Mouse (Mus musculus) embryonic facial prominence, embryonic 11.5 days (tissue): Measurements from ENCODE around the gene Ces2c. TPM values are rescaled to one million over a fixed set of nuclear protein-coding genes. Genes with fewer than 3 reads are reported as not detected.
"Not testable (repeated sequence)": the region's sequence is repeated elsewhere in the genome, so short reads cannot be mapped to it uniquely, and the experiment has no call there.

Experiments
- ATAC-seq: fragments of 200-750 bp; cut with Nextera tagmentation; replicated peaks from 2 replicates; pipeline ENCODE4 v1.8.0; 2017; ENCODE audit warnings: low read depth; ENCODE audit not compliant: insufficient number of reproducible peaks, low FRiP score, low TSS enrichment
- DNase-seq: peaks from one replicate; pipeline ENCODE4 v3.0.0-alpha.2; 2015; ENCODE audit warnings: low spot score
- H3K27ac ChIP-seq: fragments of 300-500 bp; sonication (generic); replicated peaks from 2 replicates; pipeline ENCODE4 v1.5.1; 2014; ENCODE audit warnings: mild to moderate bottlenecking, low read depth, low read length, control low read depth
- H3K27me3 ChIP-seq: fragments of 300-500 bp; sonication (generic); 2 replicates; pipeline ENCODE4 v1.6.1; 2014; ENCODE audit warnings: mild to moderate bottlenecking, low read length, moderate library complexity, mixed read lengths; ENCODE audit not compliant: control insufficient read depth, insufficient read depth
- H3K36me3 ChIP-seq: fragments of 300-500 bp; sonication (generic); replicated peaks from 2 replicates; pipeline ENCODE4 v1.6.1; 2014; ENCODE audit warnings: low read depth, mild to moderate bottlenecking, low read length, moderate library complexity, mixed read lengths; ENCODE audit not compliant: control insufficient read depth, insufficient read depth
- H3K4me1 ChIP-seq: fragments of 300-500 bp; sonication (generic); 2 replicates; pipeline ENCODE4 v1.6.1; 2014; ENCODE audit warnings: low read length, mixed read lengths; ENCODE audit not compliant: control insufficient read depth, insufficient read depth
- H3K4me2 ChIP-seq: fragments of 300-500 bp; sonication (generic); 2 replicates; pipeline ENCODE4 v1.6.1; 2014; ENCODE audit warnings: low read depth, mild to moderate bottlenecking, control low read depth, low read length, moderate library complexity
- H3K4me3 ChIP-seq: fragments of 300-500 bp; sonication (generic); 2 replicates; pipeline ENCODE4 v1.5.1; 2014; ENCODE audit warnings: low read depth, low read length, control low read depth
- H3K9ac ChIP-seq: fragments of 300-500 bp; sonication (generic); replicated peaks from 2 replicates; pipeline ENCODE4 v1.6.1; 2014; ENCODE audit warnings: mild to moderate bottlenecking, control low read depth, low read length
- H3K9me3 ChIP-seq: fragments of 300-500 bp; sonication (generic); replicated peaks from 2 replicates; pipeline ENCODE4 v1.6.1; 2016; ENCODE audit warnings: mild to moderate bottlenecking, low read length, inconsistent platforms, mixed read lengths; ENCODE audit not compliant: control insufficient read depth
- WGBS: fragments of 180-500 bp; shearing (Covaris S2); extraction: QIAGEN DNeasy Blood & Tissue Kit; methylation state at CpG from one replicate; pipeline ENCODE4 v1.1.7; 2014; 5-methylcytosine and 5-hydroxymethylcytosine counted together
- polyA plus RNA-seq: library from polyadenylated mRNA; unstranded; fragments of >200 nt; fragmentation: Nextera tagmentation; extraction: Ambion mirVana; gene quantifications from 2 replicates; pipeline ENCODE4 v1.2.1, GENCODE M21; 2014

Gene Ces2c
- polyA plus RNA-seq, 1 experiment from 2014 or later, result not detected

- no peak for DNase-seq
- 84% methylated on average over 3 of the region's 3 CpGs for WGBS
- Histone ChIP-seq H3K9me3 (no peaks in the 10 kb centered on the region), H3K36me3 (no peaks in the 10 kb centered on the region), H3K4me1 (no peaks in the 10 kb centered on the region), H3K27me3 (no peaks in the 10 kb centered on the region), H3K4me3 (no peak overlapping the region), H3K27ac (no peak overlapping the region), H3K4me2 (no peak overlapping the region), H3K9ac (no peak overlapping the region)
- no peak for ATAC-seq
Observed at GRCm38 (mm10) chr8:104841360-104842078, 5.3 kb upstream of the Ces2c start.

- H3K4me2 ChIP-seq, result no peak overlapping the region
- no peak for ATAC-seq
- H3K27me3 ChIP-seq, result no peaks in the 10 kb centered on the region
- 65% methylated on average over 4 of the region's 4 CpGs for WGBS
- H3K4me3 ChIP-seq, result no peak overlapping the region
- H3K9me3 ChIP-seq, result no peaks in the 10 kb centered on the region
- H3K27ac ChIP-seq, result no peak overlapping the region
- no peaks in the 10 kb centered on the region for H3K36me3 ChIP-seq
- no peak overlapping the region for H3K9ac ChIP-seq
- H3K4me1 ChIP-seq, result no peaks in the 10 kb centered on the region
- no peak for DNase-seq
Observed at GRCm38 (mm10) chr8:104847741-104848462, 1.0 kb downstream of the Ces2c start.

GRCm38 (mm10) chr8:104866844-104867531, 20.1 kb downstream of the Ces2c start:
- H3K4me2 ChIP-seq, H3K9ac ChIP-seq, H3K9me3 ChIP-seq, H3K36me3 ChIP-seq, H3K4me3 ChIP-seq, DNase-seq, H3K4me1 ChIP-seq, ATAC-seq, H3K27ac ChIP-seq, H3K27me3 ChIP-seq: not testable (repeated sequence)
- WGBS, result no CpG with 5 or more reads among the region's 4 CpGs

- H3K4me2 ChIP-seq, DNase-seq, H3K27me3 ChIP-seq, H3K4me3 ChIP-seq, H3K27ac ChIP-seq, H3K36me3 ChIP-seq, H3K9ac ChIP-seq, H3K9me3 ChIP-seq, ATAC-seq, H3K4me1 ChIP-seq: not testable (repeated sequence)
- no CpG with 5 or more reads among the region's 2 CpGs for WGBS
Observed at GRCm38 (mm10) chr8:104868876-104869275, 22.0 kb downstream of the Ces2c start.

- not testable (repeated sequence) for H3K4me2 ChIP-seq, H3K36me3 ChIP-seq, H3K4me1 ChIP-seq, ATAC-seq, H3K27me3 ChIP-seq, H3K27ac ChIP-seq, DNase-seq, H3K9me3 ChIP-seq, H3K9ac ChIP-seq, H3K4me3 ChIP-seq
- no CpG with 5 or more reads among the region's 4 CpGs for WGBS
Observed at GRCm38 (mm10) chr8:104886223-104886926, 39.5 kb downstream of the Ces2c start.

GRCm38 (mm10) chr8:104901746-104902145, 54.9 kb downstream of the Ces2c start:
- no peaks in the 10 kb centered on the region for H3K4me1 ChIP-seq
- H3K4me2 ChIP-seq, result no peak overlapping the region
- H3K36me3 ChIP-seq, result no peaks in the 10 kb centered on the region
- no peak overlapping the region for H3K27ac ChIP-seq
- 81% methylated on average over 2 of the region's 2 CpGs for WGBS
- H3K9ac ChIP-seq, result no peak overlapping the region
- DNase-seq (no peak), ATAC-seq (no peak)
- H3K9me3 ChIP-seq, result no peaks in the 10 kb centered on the region
- H3K27me3 ChIP-seq, result no peaks in the 10 kb centered on the region
- no peak overlapping the region for H3K4me3 ChIP-seq
